Mouse (Mus musculus): Measurements from ENCODE around the gene Spata13.

Gene Spata13

DNA sequence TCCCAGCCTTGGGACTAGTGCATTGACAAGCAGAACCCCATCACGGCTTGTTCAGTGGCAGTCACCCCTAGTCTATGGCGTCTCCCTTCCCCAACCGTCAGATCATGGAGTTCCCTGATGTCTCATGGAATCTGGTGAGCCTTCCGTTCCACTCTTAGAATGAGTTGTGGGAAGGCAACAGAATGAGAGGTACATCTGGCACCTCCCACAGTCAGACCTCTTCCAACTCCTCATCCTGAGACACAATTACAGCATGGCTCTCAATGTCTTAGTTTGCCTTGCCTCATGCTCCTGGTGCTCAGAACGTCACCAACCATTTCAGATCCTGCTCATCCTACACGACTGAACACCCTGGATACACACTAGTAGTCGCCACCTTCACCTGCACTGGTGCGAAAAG, 142.7 kb downstream of the Spata13 start:
- in situ Hi-C loops (cut with MboI; ENCODE audit: low sequenced_read_pairs), result no loop called here

GRCm38 (mm10) chr14:60777485-60777919, 143.7 kb downstream of the Spata13 start:
- in situ Hi-C loops (cut with MboI; ENCODE audit: low sequenced_read_pairs), result no loop called here

DNA sequence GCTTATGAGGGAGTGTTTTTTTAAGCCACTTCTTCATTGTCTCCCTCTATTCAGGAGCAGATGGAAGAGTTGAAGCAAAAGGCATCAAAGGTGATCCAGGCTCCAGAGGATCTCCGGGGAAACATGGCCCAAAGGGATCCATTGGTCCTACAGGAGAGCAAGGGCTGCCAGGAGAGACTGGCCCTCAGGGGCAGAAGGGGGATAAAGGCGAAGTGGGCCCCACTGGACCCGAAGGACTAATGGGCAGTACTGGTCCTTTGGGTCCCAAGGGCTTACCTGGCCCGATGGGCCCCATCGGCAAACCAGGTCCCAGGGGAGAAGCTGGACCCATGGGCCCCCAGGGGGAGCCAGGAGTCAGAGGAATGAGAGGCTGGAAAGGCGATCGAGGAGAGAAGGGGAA, 145.4 kb downstream of the Spata13 start:
- in situ Hi-C loops (cut with MboI; ENCODE audit: low sequenced_read_pairs), result no loop called here

- in situ Hi-C loops (cut with MboI; ENCODE audit: low sequenced_read_pairs), result no loop called here
These were observed 148.4 kb downstream of the Spata13 start for GRCm38 (mm10) chr14:60782121-60782656.

GRCm38 (mm10) chr14:60783196-60783595, 149.4 kb downstream of the Spata13 start:
- in situ Hi-C loops (cut with MboI; ENCODE audit: low sequenced_read_pairs), result no loop called here

- in situ Hi-C loops (cut with MboI; ENCODE audit: low sequenced_read_pairs), result no loop called here
These were observed 150.9 kb downstream of the Spata13 start, which contains the start of gene Mipep for GRCm38 (mm10) chr14:60784427-60785315. Gene Mipep, plus strand, starts transcription at chr14:60784573.

- in situ Hi-C loops (cut with MboI; ENCODE audit: low sequenced_read_pairs), result loop anchor here (10.0 kb wide), 1 partner anchor 295 kb away; no protein-coding TSS in a partner anchor
These were observed 156.3 kb downstream of the Spata13 start for GRCm38 (mm10) chr14:60790103-60790502.

DNA sequence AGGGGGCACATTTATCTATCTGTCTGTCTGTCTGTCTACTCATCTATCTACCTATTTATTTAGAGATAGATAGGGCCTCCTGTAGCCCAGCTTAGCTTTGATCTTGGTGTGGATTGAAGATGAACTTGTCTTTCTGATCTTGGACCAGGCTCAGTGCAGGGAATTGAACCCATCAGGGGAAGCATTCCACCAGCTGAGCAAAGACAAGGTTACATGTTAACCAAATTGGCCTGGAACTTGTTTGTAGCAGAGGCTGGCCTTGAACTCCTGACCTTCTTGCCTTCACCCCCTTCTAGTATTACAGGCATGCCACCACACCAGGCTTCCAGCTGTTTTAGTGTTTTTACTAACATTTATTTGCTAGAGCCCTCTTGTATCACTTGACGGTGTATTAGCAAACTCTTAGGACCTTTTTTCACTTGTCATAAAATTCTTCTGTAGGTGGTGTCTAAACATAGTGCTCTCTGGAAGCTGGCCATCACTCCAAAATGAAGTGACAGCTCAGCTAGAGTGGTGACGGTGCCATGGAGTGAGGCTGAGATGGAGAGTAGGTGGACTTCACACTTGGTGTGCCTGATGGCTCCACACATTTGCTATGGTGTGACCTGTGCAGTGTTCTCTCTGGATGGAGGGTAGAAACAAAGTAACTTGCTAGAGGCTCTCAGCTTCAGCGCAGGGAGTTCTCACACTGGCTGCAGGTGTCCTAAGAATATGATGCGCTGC, 163.0 kb downstream of the Spata13 start:
- in situ Hi-C loops (cut with MboI; ENCODE audit: low sequenced_read_pairs), result loop anchor here (5.0 to 10.0 kb wide), 3 partner anchors 288 to 496 kb away; no protein-coding TSS in a partner anchor

DNA sequence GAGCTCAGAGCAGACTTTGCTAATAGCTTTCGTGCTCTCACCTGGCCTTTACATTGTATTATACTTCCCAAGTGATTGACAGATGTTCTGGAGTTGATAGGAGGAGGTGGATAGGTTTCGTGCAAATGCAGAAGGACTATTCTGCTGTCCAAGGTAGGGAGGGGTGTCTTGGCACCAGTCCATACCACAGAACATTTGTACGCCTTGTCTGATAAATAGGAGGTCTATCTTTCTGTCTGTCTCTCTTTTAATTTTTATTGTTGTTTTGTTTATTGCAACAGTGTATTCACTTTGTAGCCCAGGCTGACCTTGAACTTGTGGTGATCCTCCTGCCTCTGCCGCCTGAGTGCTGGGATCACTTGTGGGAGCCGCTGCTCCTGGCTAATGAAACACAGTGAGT, 163.8 kb downstream of the Spata13 start:
- in situ Hi-C loops (cut with MboI; ENCODE audit: low sequenced_read_pairs), result loop anchor here (5.0 to 10.0 kb wide), 3 partner anchors 287 to 495 kb away; no protein-coding TSS in a partner anchor

DNA sequence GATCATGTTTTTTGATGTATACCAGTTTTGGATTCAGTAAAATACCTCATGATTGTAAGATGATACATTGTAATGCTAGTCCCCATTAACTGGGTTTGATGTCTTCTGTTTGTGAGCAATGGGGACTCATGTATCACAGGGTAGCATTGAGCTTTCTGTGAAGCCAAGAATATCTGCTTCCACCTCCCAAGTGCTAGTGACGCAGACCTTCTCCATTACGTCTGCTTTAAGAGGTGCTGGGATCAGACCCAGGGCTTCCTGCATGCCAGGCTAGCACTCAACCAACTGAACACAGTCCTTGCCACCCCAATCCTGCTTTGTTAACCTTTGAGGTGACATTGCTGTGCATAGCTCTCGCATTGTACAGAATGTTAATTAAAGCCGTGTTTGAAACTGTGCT, 164.9 kb downstream of the Spata13 start:
- in situ Hi-C loops (cut with MboI; ENCODE audit: low sequenced_read_pairs), result loop anchor here (5.0 to 10.0 kb wide), 3 partner anchors 286 to 494 kb away; no protein-coding TSS in a partner anchor

- in situ Hi-C loops (cut with MboI; ENCODE audit: low sequenced_read_pairs), result loop anchor here (5.0 to 10.0 kb wide), 3 partner anchors 285 to 492 kb away; no protein-coding TSS in a partner anchor
These were observed 166.2 kb downstream of the Spata13 start for GRCm38 (mm10) chr14:60799762-60800728.

- in situ Hi-C loops (cut with MboI; ENCODE audit: low sequenced_read_pairs), result no loop called here
These were observed 168.2 kb downstream of the Spata13 start for GRCm38 (mm10) chr14:60802026-60802425.

DNA sequence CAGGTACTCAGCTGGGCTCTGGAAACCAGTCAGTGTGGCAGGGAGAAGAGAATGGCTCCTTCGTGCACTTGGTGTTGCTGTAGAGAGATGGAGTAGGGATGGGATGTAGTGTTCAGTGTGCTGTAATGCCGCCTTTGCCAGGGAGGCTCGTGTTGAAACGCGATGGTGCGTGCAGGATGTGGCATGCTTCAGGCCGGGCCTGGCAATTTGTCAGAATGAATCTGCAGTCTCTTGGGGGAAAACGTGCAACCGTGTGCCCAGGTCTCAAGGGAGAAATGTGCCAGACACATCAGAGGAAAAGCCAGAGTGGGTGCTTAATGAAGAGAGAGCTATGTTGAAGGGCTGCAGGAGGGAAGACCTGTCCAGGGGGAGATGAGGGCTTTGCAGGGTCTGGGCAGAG, 171.2 kb downstream of the Spata13 start:
- in situ Hi-C loops (cut with MboI; ENCODE audit: low sequenced_read_pairs), result no loop called here

- in situ Hi-C loops (cut with MboI; ENCODE audit: low sequenced_read_pairs), result no loop called here
These were observed 172.1 kb downstream of the Spata13 start for GRCm38 (mm10) chr14:60805871-60806270.

DNA sequence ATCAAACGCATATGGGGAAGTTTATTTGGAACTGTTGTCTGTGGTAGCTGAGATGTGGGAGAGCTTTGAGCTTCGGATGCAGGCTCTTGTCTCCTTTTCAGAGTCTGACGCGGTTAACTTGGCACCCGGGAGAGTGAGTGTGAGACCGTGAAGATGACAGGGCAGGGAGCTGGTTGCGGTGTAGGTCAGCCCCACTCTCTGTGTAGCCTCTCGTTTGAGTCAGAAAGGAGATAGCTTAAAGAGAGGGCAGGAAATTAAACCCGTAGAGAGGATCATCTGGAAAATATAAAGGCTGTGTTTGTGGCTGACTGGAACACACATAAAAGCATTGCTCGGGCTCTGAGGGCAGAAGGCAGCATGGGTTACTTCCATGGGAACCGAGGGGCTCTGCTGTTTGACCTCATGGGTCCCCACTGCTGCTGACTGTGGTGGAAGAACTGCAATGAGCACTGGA, 173.1 kb downstream of the Spata13 start:
- in situ Hi-C loops (cut with MboI; ENCODE audit: low sequenced_read_pairs), result no loop called here

GRCm38 (mm10) chr14:60809881-60810280, 176.1 kb downstream of the Spata13 start:
- in situ Hi-C loops (cut with MboI; ENCODE audit: low sequenced_read_pairs), result no loop called here

GRCm38 (mm10) chr14:60811547-60811946, 177.7 kb downstream of the Spata13 start:
- in situ Hi-C loops (cut with MboI; ENCODE audit: low sequenced_read_pairs), result no loop called here
